Mouse (Mus musculus) kidney, adult 2 months (tissue): ENCODE results near the gene Stard13. TPM values are rescaled to one million over a fixed set of nuclear protein-coding genes. Genes with fewer than 3 reads are reported as not detected.

ENCODE experiments used
- DNase-seq: peaks from one replicate; pipeline ENCODE4 v3.0.0; 2021
- H3K27ac ChIP-seq: fragments of 200-500 bp; 2 replicates; pipeline ENCODE4 v1.5.1; 2012; ENCODE audit warnings: low read depth, low read length, control low read depth, inconsistent platforms; ENCODE audit not compliant: insufficient read depth
- H3K27me3 ChIP-seq: fragments of 200-500 bp; replicated peaks from 2 replicates; pipeline ENCODE4 v1.6.1; 2012; ENCODE audit warnings: mild to moderate bottlenecking, moderate library complexity, low read length, inconsistent platforms; ENCODE audit not compliant: control insufficient read depth, insufficient read depth
- H3K36me3 ChIP-seq: fragments of 200-500 bp; 2 replicates; pipeline ENCODE4 v1.6.1; 2012; ENCODE audit warnings: mild to moderate bottlenecking, moderate library complexity, low read length, inconsistent platforms; ENCODE audit not compliant: control insufficient read depth, insufficient read depth
- H3K4me1 ChIP-seq: fragments of 200-500 bp; 2 replicates; pipeline ENCODE4 v1.6.1; 2011; ENCODE audit warnings: low read length; ENCODE audit not compliant: control insufficient read depth, insufficient read depth
- H3K4me3 ChIP-seq: fragments of 200-500 bp; 2 replicates; pipeline ENCODE4 v1.5.1; 2011; ENCODE audit warnings: mild to moderate bottlenecking, low read depth, low read length, control low read depth; ENCODE audit not compliant: insufficient read depth
- CTCF ChIP-seq: fragments of 200-500 bp; conservative IDR thresholded peaks from 2 replicates; pipeline ENCODE4 v1.5.1; 2011; ENCODE audit warnings: low read depth, mild to moderate bottlenecking, control low read depth, low read length, moderate library complexity, mixed read lengths; ENCODE audit not compliant: insufficient read depth, insufficient read length
- POLR2A ChIP-seq: fragments of 200-500 bp; IDR thresholded peaks from one replicate; pipeline ENCODE4 v1.6.1; 2011; ENCODE audit warnings: low read depth, low read length, control low read depth
- WGBS: fragments of 180-500 bp; shearing (Covaris S2); methylation state at CpG from one replicate; pipeline ENCODE4 v1.1.7; 2018; 5-methylcytosine and 5-hydroxymethylcytosine counted together
- polyA plus RNA-seq: library from polyadenylated mRNA; depleted of rRNA; stranded (reverse); fragments of >200 nt; gene quantifications from 2 replicates; pipeline ENCODE4 v1.2.3, GENCODE M21; 2012

The Stard13 gene
- polyA plus RNA-seq, 1 experiment = 7.3 TPM

GRCm38 (mm10) chr5:151228367-151229005 is 5.2 kb downstream of the Stard13 start:
- Histone ChIP-seq H3K27me3 (no peaks in the 10 kb centered on the region), H3K27ac (no peak overlapping the region), H3K4me3 (no peak overlapping the region), H3K4me1 (0 out of 2 replicates have a peak, but pooled peaks cover 3% of the 10 kb centered on the region), H3K36me3 (no peaks in the 10 kb centered on the region)
- TF ChIP-seq POLR2A (no peak), CTCF (no peak)
- WGBS = 81% methylated on average over 13 of the region's 13 CpGs
- no peak for DNase-seq

GRCm38 (mm10) chr5:151223696-151224366 is 9.8 kb downstream of the Stard13 start:
- Histone ChIP-seq H3K4me3 (no peak overlapping the region), H3K36me3 (no peaks in the 10 kb centered on the region), H3K27me3 (no peaks in the 10 kb centered on the region), H3K27ac (no peak overlapping the region), H3K4me1 (no peaks in the 10 kb centered on the region)
- TF ChIP-seq POLR2A = no peak
- no peak for TF ChIP-seq CTCF
- WGBS = 71% methylated on average over 4 of the region's 4 CpGs
- no peak for DNase-seq

GRCm38 (mm10) chr5:151222791-151223190 is 10.8 kb downstream of the Stard13 start:
- TF ChIP-seq CTCF = no peak
- TF ChIP-seq POLR2A = no peak
- Histone ChIP-seq H3K36me3 (no peaks in the 10 kb centered on the region), H3K27me3 (no peaks in the 10 kb centered on the region), H3K27ac (no peak overlapping the region), H3K4me3 (no peak overlapping the region), H3K4me1 (no peaks in the 10 kb centered on the region)
- WGBS = 95% methylated on average over 1 of the region's 1 CpGs
- no peak for DNase-seq

- H3K27ac ChIP-seq = no peak overlapping the region
- no peak for TF ChIP-seq POLR2A
- TF ChIP-seq CTCF = no peak
- H3K27me3 ChIP-seq = no peaks in the 10 kb centered on the region
- peak; percentile 43 for DNase-seq
- no peak overlapping the region for H3K4me3 ChIP-seq
- no peaks in the 10 kb centered on the region for H3K36me3 ChIP-seq
- WGBS = 40% methylated on average over 6 of the region's 6 CpGs
- H3K4me1 ChIP-seq = no peaks in the 10 kb centered on the region
Observed at GRCm38 (mm10) chr5:151218689-151219115, 14.9 kb downstream of the Stard13 start.

- Histone ChIP-seq H3K4me3 (no peak overlapping the region), H3K36me3 (no peaks in the 10 kb centered on the region), H3K27ac (no peak overlapping the region), H3K27me3 (no peaks in the 10 kb centered on the region), H3K4me1 (no peaks in the 10 kb centered on the region)
- 88% methylated on average over 3 of the region's 3 CpGs for WGBS
- TF ChIP-seq CTCF (no peak), POLR2A (no peak)
- DNase-seq = no peak
Observed at GRCm38 (mm10) chr5:151213097-151213496, 20.5 kb downstream of the Stard13 start.

- Histone ChIP-seq H3K4me3 (no peak overlapping the region), H3K27ac (no peak overlapping the region), H3K36me3 (no peaks in the 10 kb centered on the region), H3K4me1 (no peaks in the 10 kb centered on the region), H3K27me3 (no peaks in the 10 kb centered on the region)
- WGBS = 95% methylated on average over 1 of the region's 1 CpGs
- DNase-seq = no peak
- TF ChIP-seq CTCF (no peak), POLR2A (no peak)
Observed at GRCm38 (mm10) chr5:151210869-151211268, 22.8 kb downstream of the Stard13 start.

- Histone ChIP-seq H3K4me3 (no peak overlapping the region), H3K4me1 (no peaks in the 10 kb centered on the region), H3K27ac (no peak overlapping the region; the same call in 1 of the 2 replicates), H3K27me3 (no peaks in the 10 kb centered on the region), H3K36me3 (no peaks in the 10 kb centered on the region)
- TF ChIP-seq CTCF (no peak), POLR2A (no peak)
- 70% methylated on average over 2 of the region's 2 CpGs for WGBS
- no peak for DNase-seq
Observed at GRCm38 (mm10) chr5:151210060-151210459, 23.6 kb downstream of the Stard13 start.
